Mouse (Mus musculus) embryonic facial prominence, embryonic 13.5 days (tissue): Measurements from ENCODE around the gene Hist1h2bc. TPM values are rescaled to one million over a fixed set of nuclear protein-coding genes. Genes with fewer than 3 reads are reported as not detected.
"Not testable (repeated sequence)": the region's sequence is repeated elsewhere in the genome, so short reads cannot be mapped to it uniquely, and the experiment has no call there.

Experiments used
- ATAC-seq: fragments of 200-750 bp; cut with Nextera tagmentation; 2 replicates; pipeline ENCODE4 v1.8.0; 2017; ENCODE audit warnings: low read depth; ENCODE audit not compliant: insufficient number of reproducible peaks, insufficient read depth, low FRiP score, low TSS enrichment
- H3K27ac ChIP-seq: fragments of 300-500 bp; sonication (generic); 2 replicates; pipeline ENCODE4 v1.5.1; 2015; ENCODE audit warnings: moderate library complexity, mild to moderate bottlenecking, inconsistent platforms
- H3K27me3 ChIP-seq: fragments of 300-500 bp; sonication (generic); 2 replicates; pipeline ENCODE4 v1.6.1; 2015; ENCODE audit warnings: mild to moderate bottlenecking, inconsistent platforms
- H3K36me3 ChIP-seq: fragments of 300-500 bp; sonication (generic); 2 replicates; pipeline ENCODE4 v1.6.1; 2015; ENCODE audit warnings: mild to moderate bottlenecking, inconsistent platforms
- H3K4me1 ChIP-seq: fragments of 300-500 bp; sonication (generic); 2 replicates; pipeline ENCODE4 v1.6.1; 2015; ENCODE audit warnings: inconsistent platforms
- H3K4me2 ChIP-seq: fragments of 300-500 bp; sonication (generic); 2 replicates; pipeline ENCODE4 v1.6.1; 2015; ENCODE audit warnings: moderate library complexity, mild to moderate bottlenecking, inconsistent platforms
- H3K4me3 ChIP-seq: fragments of 300-500 bp; sonication (generic); 2 replicates; pipeline ENCODE4 v1.5.1; 2015; ENCODE audit warnings: mild to moderate bottlenecking, inconsistent platforms
- H3K9ac ChIP-seq: fragments of 300-500 bp; sonication (generic); 2 replicates; pipeline ENCODE4 v1.6.1; 2015; ENCODE audit warnings: mild to moderate bottlenecking, inconsistent platforms
- H3K9me3 ChIP-seq: fragments of 300-500 bp; sonication (generic); 2 replicates; pipeline ENCODE4 v1.6.1; 2016; ENCODE audit warnings: inconsistent platforms
- WGBS: fragments of 180-500 bp; shearing (Covaris S2); methylation state at CpG from one replicate; pipeline ENCODE4 v1.1.7; 2015; ENCODE audit warnings: mixed read lengths; 5-methylcytosine and 5-hydroxymethylcytosine counted together
- polyA plus RNA-seq: library from polyadenylated mRNA; unstranded; fragments of >200 nt; fragmentation: Nextera tagmentation; extraction: Ambion mirVana; gene quantifications from 2 replicates; pipeline ENCODE4 v1.2.1, GENCODE M21; 2015

Gene Hist1h2bc
- 37.5 and 39.3 TPM in 2 replicates for polyA plus RNA-seq

GRCm38 (mm10) chr13:23683755-23684281 is at the start of gene Hist1h2bc, which contains the start of gene Hist1h2ac:
TSS of gene Hist1h2bc (plus strand) at chr13:23684199.
TSS of gene Hist1h2ac (minus strand) at chr13:23683948.
- H3K36me3 ChIP-seq: no peaks in the 10 kb centered on the region
- H3K4me2 ChIP-seq: peak within 1 kb of the TSS; percentile 69
- H3K27me3 ChIP-seq: no peaks in the 10 kb centered on the region
- 0% methylated on average over 28 of the region's 32 CpGs for WGBS
- peaks cover 16% of the 10 kb centered on the region for H3K4me1 ChIP-seq
- peak within 1 kb of the TSS; percentile 50 for H3K4me3 ChIP-seq
- no peaks in the 10 kb centered on the region for H3K9me3 ChIP-seq
- peak; percentile 99 for ATAC-seq
- peak within 1 kb of the TSS; percentile 75 for H3K9ac ChIP-seq
- H3K27ac ChIP-seq: peak within 1 kb of the TSS; percentile 98

GRCm38 (mm10) chr13:23659636-23660366 is 24.2 kb upstream of the Hist1h2bc start:
- no peak for ATAC-seq
- Histone ChIP-seq H3K27ac (no peak overlapping the region), H3K4me2 (no peak overlapping the region), H3K4me3 (no peak overlapping the region), H3K27me3 (no peaks in the 10 kb centered on the region), H3K4me1 (no peaks in the 10 kb centered on the region), H3K36me3 (no peaks in the 10 kb centered on the region), H3K9ac (no peak overlapping the region), H3K9me3 (no peaks in the 10 kb centered on the region)
- WGBS: 78% methylated on average over 6 of the region's 6 CpGs

- 77% methylated on average over 3 of the region's 3 CpGs for WGBS
- H3K4me1 ChIP-seq: no peaks in the 10 kb centered on the region
- no peak for ATAC-seq
- H3K36me3 ChIP-seq: no peaks in the 10 kb centered on the region
- H3K27me3 ChIP-seq: no peaks in the 10 kb centered on the region
- H3K27ac ChIP-seq: no peak overlapping the region
- no peaks in the 10 kb centered on the region for H3K9me3 ChIP-seq
- no peak overlapping the region for H3K4me2 ChIP-seq
- H3K4me3 ChIP-seq: no peak overlapping the region
- H3K9ac ChIP-seq: no peak overlapping the region
Measured at GRCm38 (mm10) chr13:23662536-23662935, 21.5 kb upstream of the Hist1h2bc start.

GRCm38 (mm10) chr13:23681990-23682582 is 1.9 kb upstream of the Hist1h2bc start:
- Histone ChIP-seq H3K4me3 (no peak overlapping the region), H3K4me1 (peaks cover 16% of the 10 kb centered on the region), H3K36me3 (no peaks in the 10 kb centered on the region), H3K9me3 (no peaks in the 10 kb centered on the region), H3K27me3 (no peaks in the 10 kb centered on the region), H3K9ac (no peak overlapping the region), H3K27ac (peak overlapping the region; percentile 98; the same call in 1 of the 2 replicates), H3K4me2 (peak overlapping the region; percentile 69)
- ATAC-seq: no peak
- WGBS: 87% methylated on average over 6 of the region's 6 CpGs

GRCm38 (mm10) chr13:23682623-23682946 is 1.4 kb upstream of the Hist1h2bc start:
- H3K9ac ChIP-seq: peak overlapping the region; percentile 72
- 47% methylated on average over 1 of the region's 1 CpGs for WGBS
- peaks cover 16% of the 10 kb centered on the region for H3K4me1 ChIP-seq
- peak overlapping the region; percentile 98 for H3K27ac ChIP-seq
- H3K27me3 ChIP-seq: no peaks in the 10 kb centered on the region
- H3K4me2 ChIP-seq: peak overlapping the region; percentile 69
- H3K4me3 ChIP-seq: peak overlapping the region; percentile 50
- no peaks in the 10 kb centered on the region for H3K36me3 ChIP-seq
- H3K9me3 ChIP-seq: no peaks in the 10 kb centered on the region
- ATAC-seq: no peak

DNA sequence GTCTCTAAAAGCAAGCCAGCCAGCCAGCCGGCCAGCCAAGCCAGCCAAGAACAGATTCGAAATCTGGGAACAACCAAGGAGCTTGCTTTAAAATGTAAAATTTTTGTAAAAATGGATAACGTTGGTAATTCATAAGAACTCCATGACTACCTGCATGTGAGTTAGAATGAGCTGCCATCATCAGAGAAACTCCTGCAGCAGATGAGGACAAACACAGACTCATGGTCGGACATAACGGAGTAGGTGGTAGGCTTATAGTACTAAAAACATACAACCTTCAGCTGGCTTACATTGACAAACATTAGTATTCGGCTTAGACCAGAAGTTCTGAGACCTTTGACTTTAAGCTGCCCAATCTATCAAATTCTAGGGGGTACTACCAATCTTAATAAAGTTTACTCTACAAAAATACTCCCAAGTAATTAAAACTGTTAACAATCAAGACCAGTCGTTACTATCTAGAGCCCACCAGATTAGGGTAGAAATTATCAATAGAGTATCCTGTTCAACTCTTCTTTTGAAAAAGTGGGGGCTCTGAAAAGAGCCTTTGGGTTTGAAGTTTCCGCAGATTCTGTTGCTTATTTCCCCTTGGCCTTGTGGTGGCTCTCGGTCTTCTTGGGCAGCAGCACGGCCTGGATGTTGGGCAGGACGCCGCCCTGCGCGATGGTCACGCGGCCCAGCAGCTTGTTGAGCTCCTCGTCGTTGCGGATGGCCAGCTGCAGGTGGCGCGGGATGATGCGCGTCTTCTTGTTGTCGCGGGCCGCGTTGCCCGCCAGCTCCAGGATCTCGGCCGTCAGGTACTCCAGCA is 848 bp upstream of the Hist1h2bc start:
- not testable (repeated sequence) for H3K36me3 ChIP-seq, H3K27me3 ChIP-seq, ATAC-seq, H3K9me3 ChIP-seq
- 8% methylated on average over 16 of the region's 30 CpGs for WGBS
- Histone ChIP-seq H3K27ac (peak overlapping the region; percentile 98), H3K4me2 (peak overlapping the region; percentile 69), H3K9ac (peak overlapping the region; percentile 72), H3K4me1 (peaks cover 16% of the 10 kb centered on the region), H3K4me3 (peak overlapping the region; percentile 50)

GRCm38 (mm10) chr13:23684295-23684945 is 421 bp downstream of the Hist1h2bc start:
- H3K9ac ChIP-seq: peak overlapping the region; percentile 75
- H3K27me3 ChIP-seq, H3K36me3 ChIP-seq, ATAC-seq, H3K9me3 ChIP-seq: not testable (repeated sequence)
- WGBS: under 1% methylated on average over 18 of the region's 37 CpGs
- H3K27ac ChIP-seq: peak overlapping the region; percentile 98
- H3K4me1 ChIP-seq: peaks cover 16% of the 10 kb centered on the region
- peak overlapping the region; percentile 69 for H3K4me2 ChIP-seq
- H3K4me3 ChIP-seq: peak overlapping the region; percentile 50

- WGBS: 7% methylated on average over 15 of the region's 15 CpGs
- Histone ChIP-seq H3K4me1 (peaks cover 16% of the 10 kb centered on the region), H3K27ac (peak overlapping the region; percentile 98), H3K36me3 (no peaks in the 10 kb centered on the region), H3K9ac (peak overlapping the region; percentile 75), H3K4me3 (peak overlapping the region; percentile 50), H3K9me3 (no peaks in the 10 kb centered on the region), H3K27me3 (no peaks in the 10 kb centered on the region), H3K4me2 (peak overlapping the region; percentile 69)
- ATAC-seq: no peak
Measured at GRCm38 (mm10) chr13:23685121-23685861, 1.3 kb downstream of the Hist1h2bc start.

DNA sequence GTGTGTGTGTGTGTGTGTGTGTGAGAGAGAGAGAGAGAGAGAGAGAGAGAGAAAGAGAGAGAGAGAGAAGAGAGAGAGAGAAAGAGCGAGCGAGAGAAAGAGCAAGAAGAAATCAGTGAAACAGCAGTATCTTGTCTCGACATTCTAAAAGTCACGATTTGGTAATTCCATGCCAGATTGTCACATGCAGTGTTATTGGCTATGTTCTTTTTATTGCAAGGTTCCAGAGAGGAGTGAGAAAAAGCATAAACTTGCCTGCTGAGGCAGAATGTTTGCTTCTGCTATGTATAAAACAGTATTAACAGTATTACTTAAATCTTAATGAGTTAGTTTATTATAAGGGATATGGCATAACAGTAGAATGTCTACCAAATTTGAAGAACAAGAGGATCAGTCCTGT is 2.0 kb downstream of the Hist1h2bc start:
- no peaks in the 10 kb centered on the region for H3K36me3 ChIP-seq
- peaks cover 16% of the 10 kb centered on the region for H3K4me1 ChIP-seq
- no peaks in the 10 kb centered on the region for H3K27me3 ChIP-seq
- 47% methylated on average over 4 of the region's 4 CpGs for WGBS
- peak overlapping the region; percentile 50 for H3K4me3 ChIP-seq
- H3K4me2 ChIP-seq: peak overlapping the region; percentile 69
- H3K9me3 ChIP-seq: no peaks in the 10 kb centered on the region
- H3K27ac ChIP-seq: peak overlapping the region; percentile 98
- ATAC-seq: no peak
- H3K9ac ChIP-seq: peak overlapping the region; percentile 75

DNA sequence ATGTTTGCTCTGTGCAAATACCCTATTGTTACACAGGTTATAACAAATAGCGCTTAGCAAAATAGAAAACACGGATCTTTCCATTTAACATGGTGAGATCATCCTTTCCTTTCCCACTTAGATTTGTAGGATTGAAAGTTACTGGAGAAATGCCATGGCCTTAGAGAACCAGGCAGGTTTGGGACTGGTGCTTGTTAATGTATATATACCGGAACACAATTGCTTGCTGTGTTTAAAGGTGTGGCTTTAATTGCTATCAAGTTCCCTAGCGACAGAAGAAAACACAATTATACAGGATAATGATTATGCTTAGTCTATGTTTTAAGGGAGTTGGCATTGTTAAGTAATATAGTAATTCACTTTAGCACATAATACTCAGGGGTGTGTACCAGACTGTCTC is 3.2 kb downstream of the Hist1h2bc start:
- no peak overlapping the region for H3K27ac ChIP-seq
- peaks cover 16% of the 10 kb centered on the region for H3K4me1 ChIP-seq
- no peaks in the 10 kb centered on the region for H3K27me3 ChIP-seq
- ATAC-seq: no peak
- H3K9ac ChIP-seq: no peak overlapping the region
- WGBS: 85% methylated on average over 4 of the region's 4 CpGs
- H3K4me3 ChIP-seq: no peak overlapping the region
- H3K4me2 ChIP-seq: no peak overlapping the region
- no peaks in the 10 kb centered on the region for H3K36me3 ChIP-seq
- no peaks in the 10 kb centered on the region for H3K9me3 ChIP-seq
